Mouse (Mus musculus) hindbrain, embryonic 16.5 days (tissue): ENCODE data around the gene Chic2. TPM values are rescaled to one million over a fixed set of nuclear protein-coding genes. Genes with fewer than 3 reads are reported as not detected.

Experiments used
- ATAC-seq: fragments of 200-750 bp; cut with Nextera tagmentation; 2 replicates; pipeline ENCODE4 v1.8.0; 2017; ENCODE audit warnings: moderate TSS enrichment, moderate library complexity
- H3K27ac ChIP-seq: fragments of 300-500 bp; sonication (generic); 2 replicates; pipeline ENCODE4 v1.5.1; 2014; ENCODE audit warnings: low read depth, mild to moderate bottlenecking, control low read depth, low read length, moderate library complexity
- H3K27me3 ChIP-seq: fragments of 300-500 bp; sonication (generic); replicated peaks from 2 replicates; pipeline ENCODE4 v1.6.1; 2014; ENCODE audit warnings: low read length; ENCODE audit not compliant: control insufficient read depth, insufficient read depth
- H3K36me3 ChIP-seq: fragments of 300-500 bp; sonication (generic); 2 replicates; pipeline ENCODE4 v1.6.1; 2014; ENCODE audit warnings: mild to moderate bottlenecking, low read length, moderate library complexity, mixed read lengths; ENCODE audit not compliant: control insufficient read depth, insufficient read depth
- H3K4me1 ChIP-seq: fragments of 300-500 bp; sonication (generic); 2 replicates; pipeline ENCODE4 v1.6.1; 2014; ENCODE audit warnings: low read depth, low read length; ENCODE audit not compliant: control insufficient read depth, insufficient read depth
- H3K4me2 ChIP-seq: fragments of 300-500 bp; sonication (generic); 2 replicates; pipeline ENCODE4 v1.6.1; 2014; ENCODE audit warnings: mild to moderate bottlenecking, low read length, control low read depth, moderate library complexity
- H3K4me3 ChIP-seq: fragments of 300-500 bp; sonication (generic); 2 replicates; pipeline ENCODE4 v1.5.1; 2014; ENCODE audit warnings: mild to moderate bottlenecking, low read length, control low read depth, moderate library complexity
- H3K9ac ChIP-seq: fragments of 300-500 bp; sonication (generic); 2 replicates; pipeline ENCODE4 v1.6.1; 2014; ENCODE audit warnings: low read depth, mild to moderate bottlenecking, control low read depth, low read length, moderate library complexity
- H3K9me3 ChIP-seq: fragments of 300-500 bp; sonication (generic); 2 replicates; pipeline ENCODE4 v1.6.1; 2014; ENCODE audit warnings: mild to moderate bottlenecking, low read length, moderate library complexity; ENCODE audit not compliant: control insufficient read depth
- WGBS: fragments of 180-500 bp; shearing (Covaris S2); extraction: QIAGEN DNeasy Blood & Tissue Kit; methylation state at CpG from one replicate; pipeline ENCODE4 v1.1.7; 2014; 5-methylcytosine and 5-hydroxymethylcytosine counted together
- polyA plus RNA-seq: library from polyadenylated mRNA; unstranded; fragments of >200 nt; fragmentation: Nextera tagmentation; extraction: Ambion mirVana; gene quantifications from 2 replicates; pipeline ENCODE4 v1.2.1, GENCODE M21; 2015

Chic2 gene
- polyA plus RNA-seq, 1 experiment from 2014 or later = 26.5 TPM

DNA sequence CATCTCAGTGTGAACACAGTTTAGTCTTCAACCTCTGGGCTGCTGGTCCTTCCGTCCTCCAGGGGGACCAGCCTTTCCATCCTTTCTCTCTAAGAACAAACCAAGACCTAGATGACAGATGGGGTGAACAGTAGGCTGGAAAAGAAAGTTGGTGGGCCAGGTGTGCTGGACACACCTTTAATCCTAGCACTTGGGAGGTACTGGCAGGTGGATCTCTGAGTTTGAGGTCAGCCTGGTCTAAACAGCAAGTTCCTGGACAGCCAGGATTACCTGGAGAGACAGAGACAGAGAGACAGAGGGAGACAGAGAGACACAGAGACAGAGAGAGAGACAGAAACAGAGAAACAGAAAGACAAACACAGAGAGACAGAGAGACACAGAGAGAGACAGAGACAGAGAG, 89.0 kb downstream of the Chic2 start:
- no peak for ATAC-seq
- 87% methylated on average over 1 of the region's 1 CpGs for WGBS
- Histone ChIP-seq H3K4me3 (no peak overlapping the region), H3K4me1 (no peaks in the 10 kb centered on the region), H3K4me2 (no peak overlapping the region), H3K9ac (no peak overlapping the region), H3K36me3 (no peaks in the 10 kb centered on the region), H3K27me3 (peaks cover 5% of the 10 kb centered on the region), H3K9me3 (no peaks in the 10 kb centered on the region), H3K27ac (no peak overlapping the region)

DNA sequence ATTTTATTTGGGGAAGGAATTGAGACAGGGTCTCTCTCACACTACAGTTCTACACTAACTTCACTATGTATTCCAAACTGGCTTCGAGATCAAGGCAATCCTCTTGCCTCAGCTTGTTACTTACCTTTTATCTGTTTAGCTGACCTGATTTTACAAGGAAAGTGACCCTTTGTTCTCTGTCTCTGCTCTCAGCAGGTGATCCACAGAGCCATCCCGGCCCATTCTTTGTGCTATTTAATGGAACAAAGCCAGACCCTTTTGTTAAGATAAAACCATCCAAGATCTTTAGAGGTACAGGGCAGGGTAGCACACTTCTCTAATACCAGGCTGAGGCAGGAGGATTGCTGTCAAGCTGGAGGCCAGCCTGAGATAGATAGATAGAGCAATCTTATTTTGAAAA, 91.6 kb downstream of the Chic2 start:
- Histone ChIP-seq H3K27me3 (peaks cover 2% of the 10 kb centered on the region; the same call in 1 of the 2 replicates), H3K9ac (no peak overlapping the region), H3K27ac (no peak overlapping the region), H3K4me2 (no peak overlapping the region), H3K36me3 (no peaks in the 10 kb centered on the region), H3K4me1 (no peaks in the 10 kb centered on the region), H3K4me3 (no peak overlapping the region), H3K9me3 (no peaks in the 10 kb centered on the region)
- 17% methylated on average over 2 of the region's 2 CpGs for WGBS
- ATAC-seq = no peak

DNA sequence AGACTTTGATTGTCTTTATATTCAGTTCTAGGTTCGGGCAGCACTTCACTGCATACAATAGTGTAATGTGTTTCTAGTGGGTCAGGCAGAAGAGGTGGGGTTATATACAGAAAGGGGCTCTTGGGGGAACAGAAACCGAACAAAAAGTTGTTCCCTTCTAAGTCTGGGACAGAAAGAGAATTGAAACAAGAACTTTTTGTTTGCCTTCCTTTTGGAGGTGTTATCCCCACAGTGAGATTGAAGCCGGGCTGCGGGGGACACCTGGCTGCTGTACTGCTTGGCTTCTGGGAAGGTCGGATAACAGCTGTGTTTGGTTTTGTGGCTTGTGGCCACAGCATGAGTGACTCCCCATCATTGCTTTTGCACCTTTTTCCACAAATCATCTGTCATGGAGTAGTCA, 93.2 kb downstream of the Chic2 start:
- Histone ChIP-seq H3K36me3 (no peaks in the 10 kb centered on the region), H3K4me3 (no peak overlapping the region), H3K27ac (no peak overlapping the region), H3K4me1 (no peaks in the 10 kb centered on the region), H3K27me3 (peaks cover 2% of the 10 kb centered on the region; the same call in 1 of the 2 replicates), H3K9ac (no peak overlapping the region), H3K4me2 (no peak overlapping the region), H3K9me3 (no peaks in the 10 kb centered on the region)
- WGBS = 87% methylated on average over 5 of the region's 5 CpGs
- no peak for ATAC-seq

DNA sequence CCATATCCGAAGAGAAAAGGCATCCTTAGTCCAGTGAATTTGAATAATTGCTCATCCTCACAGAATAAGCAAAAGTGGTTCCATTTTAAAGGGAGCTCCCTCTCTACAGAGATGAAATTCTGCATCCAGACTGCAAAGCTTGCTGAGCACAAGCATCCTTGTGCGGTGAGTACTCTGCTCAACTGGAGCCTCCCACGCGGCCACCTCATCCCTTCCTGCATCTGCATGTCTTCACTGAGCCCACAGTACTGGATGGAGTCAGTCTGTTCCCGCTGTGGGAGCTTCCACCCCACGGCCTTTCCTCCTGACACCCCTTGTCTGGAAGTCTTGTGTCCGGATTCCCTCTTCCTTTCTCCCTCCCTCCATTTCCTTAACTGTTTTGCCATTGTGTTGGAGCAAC, 95.3 kb downstream of the Chic2 start:
- H3K27me3 ChIP-seq = peaks cover 7% of the 10 kb centered on the region; the same call in 1 of the 2 replicates
- no peak overlapping the region for H3K9ac ChIP-seq
- H3K9me3 ChIP-seq = no peaks in the 10 kb centered on the region
- WGBS = 66% methylated on average over 7 of the region's 7 CpGs
- H3K4me3 ChIP-seq = no peak overlapping the region
- H3K36me3 ChIP-seq = no peaks in the 10 kb centered on the region
- no peak overlapping the region for H3K27ac ChIP-seq
- ATAC-seq = no peak
- no peaks in the 10 kb centered on the region for H3K4me1 ChIP-seq
- H3K4me2 ChIP-seq = no peak overlapping the region

DNA sequence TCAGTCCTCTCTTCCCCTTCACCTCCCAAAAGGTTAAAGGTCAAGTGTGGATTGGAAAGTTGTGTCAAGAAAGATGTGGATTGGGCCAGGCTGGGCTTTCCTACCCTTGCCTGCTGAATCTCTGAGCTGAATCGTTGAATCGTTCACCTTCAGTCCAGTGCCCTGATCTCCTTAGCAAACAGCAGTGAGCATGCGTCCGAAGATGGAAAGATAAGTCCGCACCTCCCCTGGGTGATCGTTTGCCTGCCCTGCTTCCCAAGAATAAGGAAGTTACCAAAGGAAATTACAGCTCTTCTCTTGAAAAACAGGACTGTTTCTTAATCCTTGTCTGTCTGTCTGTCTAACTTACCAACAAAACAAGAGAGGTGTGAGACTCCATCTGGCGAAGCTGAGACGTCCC, 96.1 kb downstream of the Chic2 start:
- Histone ChIP-seq H3K4me1 (peaks cover 3% of the 10 kb centered on the region; the same call in 1 of the 2 replicates), H3K36me3 (no peaks in the 10 kb centered on the region), H3K9ac (no peak overlapping the region), H3K27me3 (peaks cover 7% of the 10 kb centered on the region; the same call in 1 of the 2 replicates), H3K4me3 (no peak overlapping the region), H3K9me3 (no peaks in the 10 kb centered on the region), H3K27ac (no peak overlapping the region), H3K4me2 (no peak overlapping the region)
- WGBS = 76% methylated on average over 8 of the region's 8 CpGs
- ATAC-seq = no peak

Other genes starting within 250 kb of the Chic2 start
- gene Gsx2, start 30.8 kb upstream of the Chic2 start, polyA plus RNA-seq = 0.15 and 0.18 TPM in 2 replicates
- 20.8 and 22.1 TPM in 2 replicates for gene Pdgfra, start 107.5 kb upstream of the Chic2 start, polyA plus RNA-seq